Mouse (Mus musculus): Measurements from ENCODE around the gene Smu1. TPM values are rescaled to one million over a fixed set of nuclear protein-coding genes. Genes with fewer than 3 reads are reported as not detected.
A peak's percentile ranks its signal among the peaks of the same experiment; 100 is the strongest.
"Not testable (repeated sequence)": the region's sequence is repeated elsewhere in the genome, so short reads cannot be mapped to it uniquely, and the experiment has no call there.

The Smu1 gene
- 100 and 102 TPM in 2 replicates for polyA plus RNA-seq (2014; fragmentation: Nextera tagmentation; extraction: Ambion mirVana)

DNA sequence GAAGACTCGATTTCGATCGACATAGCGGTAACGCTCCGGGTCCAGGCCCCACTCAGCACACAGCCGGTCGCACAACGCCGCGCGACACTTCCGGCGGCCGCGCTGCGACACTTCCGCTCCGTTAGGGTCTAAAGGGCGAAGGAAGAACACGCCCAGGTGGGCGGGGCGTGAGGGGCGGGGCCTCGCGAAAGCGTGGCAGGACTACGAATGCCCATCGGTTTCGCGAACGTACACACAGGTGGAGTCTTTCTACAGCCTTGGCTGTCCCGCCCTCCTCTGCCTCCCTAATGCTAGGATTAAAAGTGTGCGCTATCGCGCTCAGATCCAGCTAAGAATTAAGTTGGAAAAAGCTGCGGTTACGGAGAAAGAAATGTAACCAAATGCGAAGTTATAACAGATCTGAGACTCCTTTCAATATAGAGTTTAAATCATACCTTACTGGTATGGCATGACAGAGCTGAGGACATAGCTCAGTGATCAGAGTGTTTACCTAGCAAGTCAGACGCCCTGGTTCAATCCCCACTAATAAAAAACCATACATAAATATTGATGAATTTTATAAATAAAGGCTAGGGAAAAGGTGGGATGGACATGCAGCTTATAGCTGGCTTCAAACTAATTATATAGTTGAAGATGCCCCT, at the start of gene Smu1:
Gene Smu1 (minus strand): TSS at position 144 of the 641 bp plus-strand sequence.
- no peaks in the 10 kb centered on the region for H3K9me3 ChIP-seq (ENCODE audit: control insufficient read depth, low read length)
- H3K4me3 ChIP-seq (ENCODE audit: control insufficient read depth in 1 of 2, insufficient read depth in 1 of 2, low read depth in 1 of 2, low read length in 2 of 2): peak within 1 kb of the TSS; percentile 84 to 93
- H3K4me2 ChIP-seq (ENCODE audit: low read length): peak within 1 kb of the TSS; percentile 73
- under 1% methylated on average over 40 of the region's 40 CpGs for WGBS
- H3K27me3 ChIP-seq (ENCODE audit: control insufficient read depth, insufficient read depth, low read length): no peaks in the 10 kb centered on the region
- peak; percentile 96 for ATAC-seq (ENCODE audit: insufficient number of reproducible peaks, insufficient read depth, low FRiP score, low read depth)
- peak within 1 kb of the TSS; percentile 29 to 59; a peak in 3 of 4 replicates for H3K27ac ChIP-seq (replicated peaks in 1 of 2; ENCODE audit: control insufficient read depth in 1 of 2, insufficient read depth in 1 of 2, low read depth in 2 of 2, low read length in 2 of 2)
- H3K9ac ChIP-seq (ENCODE audit: low read length): peak within 1 kb of the TSS; percentile 90
- H3K4me1 ChIP-seq (ENCODE audit: control insufficient read depth in 2 of 2, insufficient read depth in 2 of 2, low read length in 2 of 2): peaks cover 2 to 4% of the 10 kb centered on the region in 2 experiments; a peak in 1 of 4 replicates
- peaks cover 29% of the 10 kb centered on the region for H3K36me3 ChIP-seq (ENCODE audit: control insufficient read depth, insufficient read depth, low read length)

DNA sequence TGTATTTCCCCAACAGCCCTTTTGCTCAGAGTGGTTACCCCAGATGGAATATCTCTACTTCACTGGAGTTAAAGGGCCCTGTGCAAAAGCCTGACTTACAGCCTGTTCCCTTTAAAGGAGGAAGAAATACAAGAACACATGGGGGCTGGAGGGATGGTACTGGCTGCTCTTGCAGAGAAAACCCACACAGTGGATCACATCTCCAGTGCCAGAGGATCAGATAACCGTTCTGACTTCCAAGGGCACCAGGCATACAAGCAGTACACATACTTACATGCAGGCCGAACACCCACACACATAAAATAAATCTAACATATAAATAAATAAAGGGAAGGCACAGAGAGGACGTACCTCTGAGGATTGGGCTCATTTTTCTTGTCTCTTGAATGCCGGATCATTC, 49.7 kb upstream of the Smu1 start:
- Histone ChIP-seq H3K4me1 (ENCODE audit: control insufficient read depth in 2 of 2, insufficient read depth in 2 of 2, low read length in 2 of 2) (peaks cover 5 to 10% of the 10 kb centered on the region in 2 experiments; a peak in 2 of 4 replicates), H3K27ac (replicated peaks in 1 of 2; ENCODE audit: control insufficient read depth in 1 of 2, insufficient read depth in 1 of 2, low read depth in 2 of 2, low read length in 2 of 2) (no peak overlapping the region), H3K27me3 (ENCODE audit: control insufficient read depth, insufficient read depth, low read length) (no peaks in the 10 kb centered on the region), H3K36me3 (ENCODE audit: control insufficient read depth, insufficient read depth, low read length) (peaks cover 100% of the 10 kb centered on the region), H3K9ac (ENCODE audit: low read length) (no peak overlapping the region), H3K9me3 (ENCODE audit: control insufficient read depth, low read length) (no peaks in the 10 kb centered on the region), H3K4me3 (ENCODE audit: control insufficient read depth in 1 of 2, insufficient read depth in 1 of 2, low read depth in 1 of 2, low read length in 2 of 2) (no peak overlapping the region), H3K4me2 (ENCODE audit: low read length) (no peak overlapping the region)
- WGBS: 83% methylated on average over 4 of the region's 4 CpGs
- ATAC-seq (ENCODE audit: insufficient number of reproducible peaks, insufficient read depth, low FRiP score, low read depth): no peak

DNA sequence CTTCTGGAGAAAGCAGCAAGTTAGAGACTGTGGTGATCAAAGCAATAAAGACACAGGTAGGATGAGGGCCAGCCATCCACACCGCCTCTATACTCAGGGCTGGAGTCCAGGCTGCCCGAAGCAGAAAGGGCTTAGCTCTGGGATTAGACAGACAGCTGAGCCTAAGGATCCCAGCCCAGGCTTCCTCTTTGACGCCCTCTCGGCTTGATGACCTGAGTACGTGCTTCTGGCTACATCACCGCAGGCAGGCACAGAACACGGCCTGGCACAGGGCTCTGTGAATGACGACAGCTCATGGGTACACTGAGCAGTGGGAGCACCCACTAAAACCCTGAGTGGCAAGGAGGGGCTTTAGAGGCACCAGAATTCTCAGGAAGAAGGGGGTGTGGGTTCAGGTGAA, 47.7 kb upstream of the Smu1 start:
- peaks cover 2 to 12% of the 10 kb centered on the region in 2 experiments; a peak in 2 of 4 replicates for H3K4me1 ChIP-seq (ENCODE audit: control insufficient read depth in 2 of 2, insufficient read depth in 2 of 2, low read length in 2 of 2)
- H3K9me3 ChIP-seq (ENCODE audit: control insufficient read depth, low read length): no peaks in the 10 kb centered on the region
- H3K27ac ChIP-seq (replicated peaks in 1 of 2; ENCODE audit: control insufficient read depth in 1 of 2, insufficient read depth in 1 of 2, low read depth in 2 of 2, low read length in 2 of 2): no peak overlapping the region
- H3K4me2 ChIP-seq (ENCODE audit: low read length): no peak overlapping the region
- no peak for ATAC-seq (ENCODE audit: insufficient number of reproducible peaks, insufficient read depth, low FRiP score, low read depth)
- WGBS: 82% methylated on average over 8 of the region's 8 CpGs
- no peaks in the 10 kb centered on the region for H3K27me3 ChIP-seq (ENCODE audit: control insufficient read depth, insufficient read depth, low read length)
- no peak overlapping the region for H3K9ac ChIP-seq (ENCODE audit: low read length)
- H3K36me3 ChIP-seq (ENCODE audit: control insufficient read depth, insufficient read depth, low read length): peaks cover 91% of the 10 kb centered on the region
- H3K4me3 ChIP-seq (ENCODE audit: control insufficient read depth in 1 of 2, insufficient read depth in 1 of 2, low read depth in 1 of 2, low read length in 2 of 2): no peak overlapping the region

DNA sequence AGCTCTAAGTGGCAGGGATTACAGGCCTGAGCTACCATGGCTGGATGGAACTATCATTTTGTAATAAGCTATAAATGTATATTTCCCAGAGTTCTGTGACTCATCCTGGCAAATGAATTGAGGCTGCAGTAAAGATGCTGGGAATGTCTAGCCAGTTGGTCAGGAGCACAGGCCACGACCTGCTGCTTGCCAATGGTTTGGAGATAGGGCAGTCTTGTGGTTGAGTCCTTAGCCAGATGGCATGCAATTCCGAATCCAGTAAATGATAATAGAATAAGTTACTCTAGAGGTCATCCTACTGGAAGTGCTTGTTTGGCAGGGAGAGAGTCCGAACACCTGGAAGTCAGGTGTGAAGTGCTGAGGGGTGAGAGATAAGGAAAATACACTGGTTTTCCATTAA, 45.1 kb upstream of the Smu1 start:
- Histone ChIP-seq H3K9ac (ENCODE audit: low read length) (no peak overlapping the region), H3K4me3 (ENCODE audit: control insufficient read depth in 1 of 2, insufficient read depth in 1 of 2, low read depth in 1 of 2, low read length in 2 of 2) (no peak overlapping the region), H3K4me2 (ENCODE audit: low read length) (no peak overlapping the region), H3K27me3 (ENCODE audit: control insufficient read depth, insufficient read depth, low read length) (no peaks in the 10 kb centered on the region), H3K36me3 (ENCODE audit: control insufficient read depth, insufficient read depth, low read length) (peaks cover 66% of the 10 kb centered on the region), H3K4me1 (ENCODE audit: control insufficient read depth in 2 of 2, insufficient read depth in 2 of 2, low read length in 2 of 2) (peaks cover 14 to 27% of the 10 kb centered on the region in 2 experiments), H3K9me3 (ENCODE audit: control insufficient read depth, low read length) (no peaks in the 10 kb centered on the region), H3K27ac (replicated peaks in 1 of 2; ENCODE audit: control insufficient read depth in 1 of 2, insufficient read depth in 1 of 2, low read depth in 2 of 2, low read length in 2 of 2) (peak overlapping the region in 1 of 2 experiments; percentile 53; a peak in 1 of 4 replicates)
- WGBS: 79% methylated on average over 3 of the region's 3 CpGs
- ATAC-seq (ENCODE audit: insufficient number of reproducible peaks, insufficient read depth, low FRiP score, low read depth): no peak

DNA sequence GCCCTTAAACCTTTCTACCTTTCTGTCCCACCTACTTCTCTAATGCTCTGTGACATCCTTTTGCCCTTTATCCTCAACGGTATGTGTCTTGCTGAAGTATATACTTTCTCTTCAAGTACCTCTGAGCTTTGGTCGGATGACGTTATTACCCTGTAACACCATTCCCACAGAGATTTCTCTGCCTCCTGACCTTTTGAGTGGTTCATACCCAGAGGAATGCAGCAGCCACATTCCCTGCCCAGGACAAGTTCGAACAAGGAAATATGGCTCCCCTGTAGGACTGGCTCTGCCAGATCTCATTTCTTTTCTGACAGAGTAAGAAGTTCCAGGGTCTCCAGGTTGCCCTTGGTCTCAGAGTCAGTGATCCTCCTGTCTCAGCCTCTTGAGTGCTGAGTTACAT, 44.2 kb upstream of the Smu1 start:
- H3K9ac ChIP-seq (ENCODE audit: low read length): no peak overlapping the region
- 41% methylated on average over 4 of the region's 4 CpGs for WGBS
- H3K27ac ChIP-seq (replicated peaks in 1 of 2; ENCODE audit: control insufficient read depth in 1 of 2, insufficient read depth in 1 of 2, low read depth in 2 of 2, low read length in 2 of 2): peak overlapping the region in 1 of 2 experiments; percentile 53; a peak in 2 of 4 replicates

DNA sequence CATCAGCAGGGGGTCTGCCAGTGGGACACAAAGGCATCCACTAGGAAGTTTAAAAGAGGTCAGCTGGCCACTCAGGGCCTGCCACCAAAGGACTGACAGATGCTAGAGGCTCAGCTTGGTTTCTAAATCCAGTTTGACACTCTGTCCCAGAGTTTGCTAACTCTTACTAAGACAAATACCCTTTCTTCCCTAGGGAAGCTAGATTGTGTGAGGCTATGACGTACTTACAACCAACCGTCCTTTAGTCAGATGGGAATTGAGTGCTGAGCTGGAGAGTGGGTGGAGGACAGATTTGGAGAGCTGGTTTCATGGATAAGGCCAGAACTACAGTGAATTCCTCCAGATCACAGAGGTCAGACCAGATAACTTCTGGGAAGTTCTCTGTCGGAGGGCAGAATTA, 43.1 kb upstream of the Smu1 start:
- no peak overlapping the region for H3K4me2 ChIP-seq (ENCODE audit: low read length)
- peaks cover 14 to 27% of the 10 kb centered on the region in 2 experiments for H3K4me1 ChIP-seq (ENCODE audit: control insufficient read depth in 2 of 2, insufficient read depth in 2 of 2, low read length in 2 of 2)
- 52% methylated on average over 3 of the region's 3 CpGs for WGBS
- H3K9me3 ChIP-seq (ENCODE audit: control insufficient read depth, low read length): no peaks in the 10 kb centered on the region
- no peak overlapping the region for H3K9ac ChIP-seq (ENCODE audit: low read length)
- H3K27ac ChIP-seq (replicated peaks in 1 of 2; ENCODE audit: control insufficient read depth in 1 of 2, insufficient read depth in 1 of 2, low read depth in 2 of 2, low read length in 2 of 2): 0 out of 4 replicates have a peak overlapping the region, but pooled peaks of 1 of the 2 experiments have one; percentile 9
- H3K36me3 ChIP-seq (ENCODE audit: control insufficient read depth, insufficient read depth, low read length): peaks cover 50% of the 10 kb centered on the region
- no peak for ATAC-seq (ENCODE audit: insufficient number of reproducible peaks, insufficient read depth, low FRiP score, low read depth)
- H3K4me3 ChIP-seq (ENCODE audit: control insufficient read depth in 1 of 2, insufficient read depth in 1 of 2, low read depth in 1 of 2, low read length in 2 of 2): no peak overlapping the region
- no peaks in the 10 kb centered on the region for H3K27me3 ChIP-seq (ENCODE audit: control insufficient read depth, insufficient read depth, low read length)

More for the DNA sequence above, 44.2 kb upstream of the Smu1 start:
- Histone ChIP-seq H3K4me1 (ENCODE audit: control insufficient read depth in 2 of 2, insufficient read depth in 2 of 2, low read length in 2 of 2) (peaks cover 14 to 27% of the 10 kb centered on the region in 2 experiments), H3K4me2 (ENCODE audit: low read length) (no peak overlapping the region), H3K36me3 (ENCODE audit: control insufficient read depth, insufficient read depth, low read length) (peaks cover 61% of the 10 kb centered on the region), H3K9me3 (ENCODE audit: control insufficient read depth, low read length) (no peaks in the 10 kb centered on the region), H3K27me3 (ENCODE audit: control insufficient read depth, insufficient read depth, low read length) (no peaks in the 10 kb centered on the region), H3K4me3 (ENCODE audit: control insufficient read depth in 1 of 2, insufficient read depth in 1 of 2, low read depth in 1 of 2, low read length in 2 of 2) (no peak overlapping the region)
- ATAC-seq (ENCODE audit: insufficient number of reproducible peaks, insufficient read depth, low FRiP score, low read depth): no peak

DNA sequence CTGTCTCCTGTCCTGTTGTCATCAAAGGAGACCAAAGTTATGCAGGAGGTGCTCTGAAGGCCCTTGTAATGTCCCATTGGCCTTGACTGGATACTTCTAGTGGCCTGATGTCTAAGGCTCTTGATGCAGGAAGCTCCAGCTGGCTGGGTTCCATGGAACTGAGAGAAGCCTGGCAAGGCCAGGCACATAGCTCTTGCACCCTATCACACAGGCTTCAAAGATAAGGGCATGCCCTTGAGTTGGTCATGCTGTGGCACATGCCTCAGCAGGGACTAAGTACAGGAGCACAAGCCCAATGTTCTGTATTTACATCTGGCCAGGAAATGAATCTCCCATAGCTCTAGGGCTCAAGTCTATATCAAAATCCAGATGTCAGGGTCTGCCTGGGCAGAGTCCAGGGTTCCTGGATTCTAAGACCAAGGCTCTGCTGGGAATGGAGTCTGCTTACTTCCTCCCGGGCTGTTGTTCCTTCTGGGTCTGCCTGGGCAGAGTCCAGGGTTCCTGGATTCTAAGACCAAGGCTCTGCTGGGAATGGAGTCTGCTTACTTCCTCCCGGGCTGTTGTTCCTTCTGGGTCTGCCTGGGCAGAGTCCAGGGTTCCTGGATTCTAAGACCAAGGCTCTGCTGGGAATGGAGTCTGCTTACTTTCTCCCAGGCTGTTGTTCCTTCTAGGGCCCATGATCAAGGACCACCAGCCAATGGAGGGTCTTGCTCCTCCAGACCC, 41.3 kb upstream of the Smu1 start:
- WGBS: 57% methylated on average over 1 of the region's 2 CpGs
- H3K4me1 ChIP-seq (ENCODE audit: control insufficient read depth in 2 of 2, insufficient read depth in 2 of 2, low read length in 2 of 2): peaks cover 14 to 27% of the 10 kb centered on the region in 2 experiments
- H3K36me3 ChIP-seq (ENCODE audit: control insufficient read depth, insufficient read depth, low read length): peaks cover 31% of the 10 kb centered on the region
- peak; percentile 86 for ATAC-seq (ENCODE audit: insufficient number of reproducible peaks, insufficient read depth, low FRiP score, low read depth)
- not testable (repeated sequence) for H3K4me2 ChIP-seq (ENCODE audit: low read length); H3K9me3 ChIP-seq (ENCODE audit: control insufficient read depth, low read length); H3K27me3 ChIP-seq (ENCODE audit: control insufficient read depth, insufficient read depth, low read length); H3K9ac ChIP-seq (ENCODE audit: low read length); H3K4me3 ChIP-seq (ENCODE audit: control insufficient read depth in 1 of 2, insufficient read depth in 1 of 2, low read depth in 1 of 2, low read length in 2 of 2)
- peak overlapping the region; percentile 62 to 73 for H3K27ac ChIP-seq (replicated peaks in 1 of 2; ENCODE audit: control insufficient read depth in 1 of 2, insufficient read depth in 1 of 2, low read depth in 2 of 2, low read length in 2 of 2)
